Mouse (Mus musculus) left cerebral cortex, adult 9 months (tissue): ENCODE measurements around the gene Thap8.

Source experiments
- DNase-seq, 2 experiments: peaks; one replicate each; pipeline ENCODE4 v3.0.0; 2022; ENCODE audit warnings: low spot score in 2 of 2

Gene Thap8

DNA sequence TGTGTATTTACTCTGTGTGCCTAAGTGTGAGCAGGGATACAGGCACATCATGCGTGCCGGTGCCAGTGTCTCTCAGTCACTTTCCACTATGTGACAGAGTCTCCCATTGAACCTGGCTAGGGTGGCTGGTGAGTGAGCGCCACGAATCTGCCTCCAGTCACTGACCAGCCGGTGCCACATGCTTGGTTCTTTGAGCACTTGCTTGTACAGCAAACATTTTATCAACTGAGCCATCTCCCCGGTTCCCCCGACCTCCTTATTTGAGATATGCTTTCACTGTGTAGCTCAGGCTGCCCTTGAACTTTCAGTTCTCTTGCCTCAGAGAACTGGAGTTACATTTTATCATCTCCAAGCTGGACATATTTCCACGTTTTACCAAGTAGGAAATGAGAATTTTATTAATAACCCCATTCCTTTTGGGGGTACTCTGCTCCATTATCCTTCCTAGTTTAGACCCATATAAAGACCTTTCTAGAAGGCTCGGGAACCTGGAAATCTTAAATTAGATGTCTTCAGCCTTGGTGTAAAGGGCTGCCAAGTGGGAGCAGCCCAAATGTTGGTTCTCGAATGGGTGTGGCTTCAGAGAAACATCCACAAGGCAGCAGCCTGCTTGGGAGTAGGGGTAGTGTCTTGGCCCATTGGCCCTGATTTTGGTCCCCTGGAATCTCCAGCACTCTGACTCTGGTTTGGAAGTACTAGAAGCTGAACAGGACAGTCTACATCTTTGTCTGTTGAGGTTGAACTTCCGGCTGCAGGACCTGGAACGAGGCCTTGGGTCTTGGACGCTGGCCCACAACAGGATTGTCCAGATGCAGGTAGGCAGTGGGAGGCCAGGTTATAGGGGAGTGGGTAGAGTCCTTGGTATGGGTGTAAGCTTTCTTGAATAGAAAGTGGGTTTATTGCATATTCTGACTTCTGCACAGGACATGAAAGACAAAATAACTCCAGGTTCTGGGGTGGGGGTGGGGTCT is 36.0 kb downstream of the Thap8 start:
- DNase-seq, result no peak

DNA sequence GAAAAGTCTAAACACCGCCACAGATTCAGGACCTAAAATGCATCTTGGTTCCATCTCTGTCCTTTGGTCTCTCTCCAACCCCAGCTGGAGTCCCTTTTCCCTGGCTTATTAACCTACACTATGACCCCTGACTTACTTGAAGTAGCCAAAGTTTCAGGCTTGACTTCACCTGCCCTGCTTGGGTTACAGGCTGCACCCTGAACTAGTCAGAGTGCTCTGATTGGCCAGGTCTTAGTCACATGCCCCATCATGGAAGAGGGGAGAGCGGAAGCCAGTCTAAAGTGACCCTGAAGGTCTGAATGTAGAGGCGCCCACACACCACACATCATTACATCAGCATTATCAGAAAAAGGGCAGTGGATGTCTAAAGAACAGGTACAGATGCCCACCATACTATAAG is 38.2 kb downstream of the Thap8 start:
- no peak for DNase-seq

DNA sequence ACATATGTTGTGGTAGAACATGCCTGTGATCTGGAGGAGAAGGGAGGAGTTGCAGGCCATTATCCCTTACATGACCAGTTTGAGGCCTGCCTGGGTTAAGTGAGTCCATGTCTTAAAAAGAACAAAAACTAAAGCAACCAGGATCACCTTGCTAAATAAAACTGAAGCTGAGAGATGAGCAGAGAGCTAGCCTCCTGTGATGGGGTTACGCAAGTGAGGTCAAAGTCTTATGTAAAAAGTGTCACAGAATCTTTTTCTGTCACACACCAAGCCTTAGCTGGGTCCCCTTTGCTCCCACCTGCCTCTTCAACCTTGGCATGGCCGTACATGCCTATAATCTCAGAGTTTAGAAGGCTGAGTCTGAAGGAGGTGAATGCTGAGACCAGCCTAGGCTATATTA is 41.1 kb downstream of the Thap8 start:
- DNase-seq, result no peak

GRCm38 (mm10) chr7:30321539-30322284 is 41.8 kb downstream of the Thap8 start, which contains the start of gene E130208F15Rik:
TSS of gene E130208F15Rik (plus strand) at chr7:30321740.
- peak in 1 of 2 experiments; percentile 76 for DNase-seq

DNA sequence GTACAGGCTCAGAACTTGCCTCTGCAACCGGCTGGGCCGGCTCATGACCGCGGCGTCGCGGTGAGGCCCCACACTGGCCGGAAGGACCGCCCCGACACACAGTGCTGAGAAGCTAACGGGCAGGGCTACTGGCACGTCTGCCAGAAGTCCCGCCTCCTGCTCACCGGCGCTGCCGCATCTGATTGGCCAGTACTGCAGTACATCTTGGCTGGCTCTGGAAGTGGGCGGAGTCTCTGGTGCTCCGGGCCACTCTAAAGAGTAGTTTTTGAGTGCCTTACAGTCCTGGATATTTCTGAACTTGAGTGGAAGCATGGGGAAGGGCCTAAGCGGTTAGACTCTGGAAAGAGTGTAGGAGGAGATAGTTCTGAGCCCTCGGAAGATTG is 42.4 kb downstream of the Thap8 start:
- peak; percentile 95 to 98 for DNase-seq

GRCm38 (mm10) chr7:30322865-30323264 is 43.0 kb downstream of the Thap8 start:
- DNase-seq, result no peak

- DNase-seq, result no peak
Measured at GRCm38 (mm10) chr7:30323795-30324194, 43.9 kb downstream of the Thap8 start, which contains the start of gene Sdhaf1. TSS of gene Sdhaf1 (minus strand) at chr7:30323895.

DNA sequence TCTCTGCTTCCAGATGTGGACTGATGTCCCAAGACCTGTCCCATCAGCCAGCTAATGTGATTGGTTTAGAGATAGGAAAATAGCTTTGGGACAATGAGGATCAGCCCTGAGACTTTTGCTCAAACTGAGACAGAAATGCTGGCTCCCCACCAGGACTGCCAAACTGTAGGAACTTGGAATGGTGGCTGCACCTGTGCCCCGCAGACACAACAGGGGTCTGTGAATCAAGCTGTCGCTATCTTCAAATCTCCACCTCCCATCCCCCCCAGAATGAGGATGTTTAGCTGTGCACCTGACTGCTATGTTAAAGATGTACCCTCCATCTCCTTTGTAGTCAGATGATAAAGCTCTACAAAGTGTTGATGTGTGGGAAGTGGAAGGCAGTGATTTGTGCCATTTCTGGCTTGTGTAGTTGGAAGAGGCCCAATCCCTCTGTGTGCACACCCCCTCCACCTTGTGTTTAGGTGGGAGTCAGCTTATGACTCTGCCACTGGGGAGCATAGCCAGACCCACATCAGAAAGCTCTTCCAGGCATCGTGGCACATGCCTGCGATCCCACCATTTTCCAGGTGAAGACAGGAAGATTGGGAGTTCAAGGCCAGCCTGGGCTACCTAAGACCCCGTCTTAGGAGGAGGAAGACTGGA is 44.5 kb downstream of the Thap8 start:
- peak in 1 of 2 experiments; percentile 79 for DNase-seq

DNA sequence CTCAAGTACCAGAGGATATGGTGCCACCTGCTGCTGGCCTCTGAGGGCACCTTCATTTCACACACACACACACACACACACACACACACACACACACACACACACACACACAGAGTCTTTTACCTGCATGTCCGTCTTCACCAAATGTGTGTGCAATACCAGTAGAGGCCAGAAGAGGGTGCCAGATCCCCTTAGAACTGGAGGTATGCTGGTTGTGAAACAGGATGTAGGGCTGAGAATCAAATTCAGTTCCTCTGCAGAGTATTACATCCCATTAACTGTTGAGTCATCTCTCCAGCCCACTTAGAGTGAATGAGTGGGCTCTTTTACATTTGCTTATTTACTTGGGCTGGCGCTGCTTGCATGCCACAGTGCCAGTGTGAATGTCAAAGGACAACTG is 45.5 kb downstream of the Thap8 start:
- DNase-seq, result no peak

- DNase-seq, result no peak
Measured at GRCm38 (mm10) chr7:30326427-30326826, 46.5 kb downstream of the Thap8 start.

DNA sequence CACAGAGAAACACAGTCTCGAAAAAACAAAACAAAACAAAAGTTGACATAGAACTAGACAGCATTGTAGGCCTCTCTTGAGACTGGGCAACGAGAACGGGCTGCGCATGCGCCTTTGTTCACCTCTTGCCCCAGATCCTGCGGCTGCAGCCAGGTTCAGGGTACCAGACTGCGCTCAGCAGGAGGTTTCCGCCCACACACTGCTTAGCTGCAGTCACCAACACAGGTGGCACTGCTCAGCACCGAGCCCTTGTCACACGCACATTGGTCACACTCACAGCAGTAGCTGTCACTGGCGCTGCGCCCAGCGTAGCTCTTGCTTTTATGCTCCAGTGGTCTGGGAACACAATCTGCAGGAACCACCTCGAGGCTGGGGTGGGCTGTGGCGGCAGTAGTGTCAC is 47.2 kb downstream of the Thap8 start:
- DNase-seq, result no peak

- no peak for DNase-seq
Measured at GRCm38 (mm10) chr7:30328379-30328778, 48.5 kb downstream of the Thap8 start.

GRCm38 (mm10) chr7:30331887-30332286 is 52.0 kb downstream of the Thap8 start:
- DNase-seq, result peak; percentile 96

DNA sequence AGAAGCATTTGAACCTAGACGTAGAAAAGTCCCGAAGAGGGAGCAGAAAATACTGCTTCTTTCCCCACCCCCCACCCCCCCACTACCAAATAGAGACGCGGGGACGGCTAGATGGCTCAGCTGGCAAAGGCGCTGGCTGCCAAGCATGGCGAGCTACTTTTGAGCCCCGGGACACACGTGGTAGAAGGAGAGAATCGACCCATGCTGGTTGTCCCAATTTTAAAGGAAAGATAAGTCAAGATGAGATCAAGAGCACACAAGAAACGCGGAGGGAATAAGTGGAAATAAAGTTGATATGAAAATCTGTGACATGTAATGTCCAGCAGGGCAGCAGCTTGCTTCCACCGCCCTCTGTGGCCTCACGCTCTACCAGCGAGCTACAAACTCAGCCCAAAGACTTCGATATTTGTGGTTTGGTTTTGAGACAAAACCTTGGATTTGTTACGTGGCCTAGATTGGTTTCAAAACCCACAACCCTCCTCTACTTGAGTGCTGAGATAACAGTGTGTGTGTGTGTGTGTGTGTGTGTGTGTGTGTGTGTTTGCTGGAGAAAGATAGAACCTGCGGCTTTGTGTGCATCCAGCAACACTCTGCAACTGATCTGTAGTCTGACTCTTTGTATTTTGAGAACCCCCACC is 52.8 kb downstream of the Thap8 start:
- DNase-seq, result no peak

DNA sequence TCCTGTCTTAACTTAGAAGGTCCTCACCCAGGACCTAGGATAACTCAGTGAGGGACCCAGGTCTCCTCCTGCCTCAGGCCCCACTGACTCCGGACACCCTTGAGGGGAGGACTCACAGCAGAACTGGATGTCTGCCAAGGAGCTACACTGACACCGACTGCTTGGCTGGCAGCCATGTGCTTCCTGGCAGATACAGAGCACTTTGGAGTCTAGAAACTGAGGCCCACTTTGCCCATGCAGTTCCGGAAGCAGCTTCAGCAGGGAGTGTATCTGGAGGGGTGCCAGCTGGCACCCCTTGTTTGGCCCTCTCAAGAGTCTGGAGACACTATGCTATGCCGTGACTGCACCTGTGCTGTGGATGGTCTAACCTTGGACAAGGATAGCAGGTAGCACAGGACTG is 53.5 kb downstream of the Thap8 start:
- DNase-seq, result peak; percentile 59 to 82

- no peak for DNase-seq
Measured at GRCm38 (mm10) chr7:30334563-30334962, 54.7 kb downstream of the Thap8 start.

- DNase-seq, result peak in 1 of 2 experiments; percentile 50
Measured at GRCm38 (mm10) chr7:30335688-30336087, 55.8 kb downstream of the Thap8 start.

- peak in 1 of 2 experiments; percentile 91 for DNase-seq
Measured at GRCm38 (mm10) chr7:30336384-30336783, 56.5 kb downstream of the Thap8 start.

GRCm38 (mm10) chr7:30339432-30340109 is 59.7 kb downstream of the Thap8 start:
- DNase-seq, result no peak
